In genomic region chr12:85907896-85908295, GRCm38 (mm10) we compare ENCODE assay signal across 21 mouse cellular contexts.
DNase-seq lines count a peak whose midpoint lies in the region; ATAC-seq lines count a peak whose summit lies in the region.
"Had no signal": no experiment of that assay in that cellular context is flagged by ENCODE, and none has a peak within 500 bp of the region (broad histone marks: within the 10 kb centered on the region; RNA-seq: fewer than 3 reads in every experiment).

No protein-coding gene starts in this region.

- no peak overlapping the region for H3K4me3 ChIP-seq in embryonic facial prominence, embryonic 13.5 days
- H3K4me3 ChIP-seq: forebrain, embryonic 12.5 days; heart, embryonic 12.5 days; hindbrain, embryonic 15.5 days had no signal

- peak; percentile 60 for DNase-seq in heart, adult 11 months
- no peak for DNase-seq in heart, postnatal 36 days
- peak; percentile 13 for DNase-seq in retina, postnatal 1 day
- no peak for DNase-seq in retina, embryonic 14.5 days (ENCODE audit: low spot score)
- peak; percentile 17 for DNase-seq in NIH3T3 (ENCODE audit: low read depth)
- DNase-seq in lung, postnatal 14 days: no peak
- DNase-seq in layer of hippocampus, postnatal 36 days: no peak
- DNase-seq: adrenal gland, adult 2 months; adrenal gland, postnatal 25 days; B cell, adult 2 months; cerebellum, adult 2 months; cerebellum, postnatal 10 days; gastrocnemius, postnatal 14 days had no signal

- ATAC-seq in embryonic facial prominence, embryonic 13.5 days (ENCODE audit: insufficient number of reproducible peaks, insufficient read depth, low FRiP score, low TSS enrichment, low read depth): no peak
- ATAC-seq: CD4-positive, CD25-positive, alpha-beta regulatory T cell, adult 4 months; forebrain, embryonic 16.5 days; Patski had no signal

- H3K9ac ChIP-seq in embryonic facial prominence, embryonic 13.5 days: no peak overlapping the region
- H3K9ac ChIP-seq: forebrain, embryonic 12.5 days; heart, embryonic 12.5 days; hindbrain, embryonic 15.5 days had no signal

- 63% methylated on average over 3 of the region's 3 CpGs for WGBS in embryonic facial prominence, embryonic 13.5 days

- H3K4me2 ChIP-seq in embryonic facial prominence, embryonic 13.5 days: no peak overlapping the region
- H3K4me2 ChIP-seq: forebrain, embryonic 12.5 days; heart, embryonic 12.5 days; hindbrain, embryonic 15.5 days had no signal

- H3K36me3 ChIP-seq in embryonic facial prominence, embryonic 13.5 days: no peaks in the 10 kb centered on the region

- H3K9me3 ChIP-seq in embryonic facial prominence, embryonic 13.5 days: no peaks in the 10 kb centered on the region
- H3K9me3 ChIP-seq: forebrain, embryonic 12.5 days; G1E; heart, embryonic 12.5 days; hindbrain, embryonic 15.5 days had no signal

- H3K27me3 ChIP-seq in embryonic facial prominence, embryonic 13.5 days: no peaks in the 10 kb centered on the region
- H3K27me3 ChIP-seq: forebrain, embryonic 12.5 days; heart, embryonic 12.5 days; hindbrain, embryonic 15.5 days; Patski had no signal

- H3K4me1 ChIP-seq in embryonic facial prominence, embryonic 13.5 days: peaks cover 21% of the 10 kb centered on the region
- H3K4me1 ChIP-seq: hindbrain, embryonic 15.5 days had no signal

- peak overlapping the region; percentile 48 for H3K27ac ChIP-seq in embryonic facial prominence, embryonic 13.5 days
- H3K27ac ChIP-seq: forebrain, embryonic 12.5 days; hindbrain, embryonic 15.5 days had no signal

- intact Hi-C loops in heart, postnatal 36 days (cut with DNase I): no loop called here

Comparison
In these comparisons a context has a peak if more than half of its experiments do, and no peak if none do; other contexts are left out.
1. DNase-seq: peak in heart, adult 11 months (single experiment), retina, postnatal 1 day (single experiment) and NIH3T3 (single experiment); none in heart, postnatal 36 days (0 of 2), retina, embryonic 14.5 days (single experiment), lung, postnatal 14 days (single experiment) and layer of hippocampus, postnatal 36 days (0 of 2).